Mouse (Mus musculus) liver, embryonic 14.5 days (tissue): ENCODE measurements around the gene Sf3b3.

Experiments used
- CTCF ChIP-seq: IDR thresholded peaks from 2 replicates; pipeline ENCODE4 v1.5.1; 2016; ENCODE audit warnings: antibody characterized with exemption, low read depth, control low read depth
- EP300 ChIP-seq: IDR thresholded peaks from 2 replicates; pipeline ENCODE4 v1.6.1; 2016; ENCODE audit warnings: antibody characterized with exemption, low read depth

- TF ChIP-seq CTCF (peak; percentile 31), EP300 (peak; percentile 74)
Measured at GRCm38 (mm10) chr8:110846405-110847170, at the start of gene Sf3b3, which contains the start of gene Cog4.
